Mouse (Mus musculus) spleen, postnatal 14 days (tissue): ENCODE data around the gene Ccl17.
A peak's percentile ranks its signal among the peaks of the same experiment; 100 is the strongest.

Source experiments
- DNase-seq, 2 experiments: peaks; one replicate each; pipeline ENCODE4 v3.0.0; 2021 to 2022; ENCODE audit warnings: low spot score in 2 of 2

Gene Ccl17

GRCm38 (mm10) chr8:94810153-94810552 is at the start of gene Ccl17:
Ccl17 (plus strand) TSS chr8:94810453.
- DNase-seq: no peak

GRCm38 (mm10) chr8:94767035-94767434 is 43.2 kb upstream of the Ccl17 start:
- no peak for DNase-seq

- no peak for DNase-seq
Measured at GRCm38 (mm10) chr8:94770945-94771344, 39.3 kb upstream of the Ccl17 start.

- no peak for DNase-seq
Measured at GRCm38 (mm10) chr8:94771941-94772670, 38.1 kb upstream of the Ccl17 start, which contains the start of gene Cx3cl1. Cx3cl1 (plus strand) TSS chr8:94772009.

- no peak for DNase-seq
Measured at GRCm38 (mm10) chr8:94773048-94773447, 37.2 kb upstream of the Ccl17 start.

GRCm38 (mm10) chr8:94773700-94774171 is 36.5 kb upstream of the Ccl17 start:
- no peak for DNase-seq

- DNase-seq: no peak
Measured at GRCm38 (mm10) chr8:94774601-94775000, 35.7 kb upstream of the Ccl17 start.

- DNase-seq: no peak
Measured at GRCm38 (mm10) chr8:94776346-94776745, 33.9 kb upstream of the Ccl17 start.

- DNase-seq: no peak
Measured at GRCm38 (mm10) chr8:94778036-94778435, 32.2 kb upstream of the Ccl17 start.

GRCm38 (mm10) chr8:94778473-94778872 is 31.8 kb upstream of the Ccl17 start:
- no peak for DNase-seq

GRCm38 (mm10) chr8:94778895-94779533 is 31.2 kb upstream of the Ccl17 start:
- DNase-seq: no peak

- DNase-seq: no peak
Measured at GRCm38 (mm10) chr8:94779534-94780294, 30.5 kb upstream of the Ccl17 start.

GRCm38 (mm10) chr8:94780491-94781154 is 29.6 kb upstream of the Ccl17 start:
- DNase-seq: no peak

- DNase-seq: no peak
Measured at GRCm38 (mm10) chr8:94781155-94781837, 29.0 kb upstream of the Ccl17 start.

GRCm38 (mm10) chr8:94781838-94782235 is 28.4 kb upstream of the Ccl17 start:
- DNase-seq: no peak

- DNase-seq: no peak
Measured at GRCm38 (mm10) chr8:94783890-94784289, 26.4 kb upstream of the Ccl17 start.

- peak; percentile 60 to 67 for DNase-seq
Measured at GRCm38 (mm10) chr8:94785247-94785985, 24.8 kb upstream of the Ccl17 start.

- no peak for DNase-seq
Measured at GRCm38 (mm10) chr8:94785995-94786595, 24.2 kb upstream of the Ccl17 start.

- peak; percentile 47 to 62 for DNase-seq
Measured at GRCm38 (mm10) chr8:94787524-94788501, 22.4 kb upstream of the Ccl17 start.
